Mouse (Mus musculus): Measurements from ENCODE around the gene Rnf150. TPM values are rescaled to one million over a fixed set of nuclear protein-coding genes. Genes with fewer than 3 reads are reported as not detected.
A peak's percentile ranks its signal among the peaks of the same experiment; 100 is the strongest.

The Rnf150 gene
- polyA plus RNA-seq (2012; fragmentation: generic; extraction: Trizol): 2.0 TPM

DNA sequence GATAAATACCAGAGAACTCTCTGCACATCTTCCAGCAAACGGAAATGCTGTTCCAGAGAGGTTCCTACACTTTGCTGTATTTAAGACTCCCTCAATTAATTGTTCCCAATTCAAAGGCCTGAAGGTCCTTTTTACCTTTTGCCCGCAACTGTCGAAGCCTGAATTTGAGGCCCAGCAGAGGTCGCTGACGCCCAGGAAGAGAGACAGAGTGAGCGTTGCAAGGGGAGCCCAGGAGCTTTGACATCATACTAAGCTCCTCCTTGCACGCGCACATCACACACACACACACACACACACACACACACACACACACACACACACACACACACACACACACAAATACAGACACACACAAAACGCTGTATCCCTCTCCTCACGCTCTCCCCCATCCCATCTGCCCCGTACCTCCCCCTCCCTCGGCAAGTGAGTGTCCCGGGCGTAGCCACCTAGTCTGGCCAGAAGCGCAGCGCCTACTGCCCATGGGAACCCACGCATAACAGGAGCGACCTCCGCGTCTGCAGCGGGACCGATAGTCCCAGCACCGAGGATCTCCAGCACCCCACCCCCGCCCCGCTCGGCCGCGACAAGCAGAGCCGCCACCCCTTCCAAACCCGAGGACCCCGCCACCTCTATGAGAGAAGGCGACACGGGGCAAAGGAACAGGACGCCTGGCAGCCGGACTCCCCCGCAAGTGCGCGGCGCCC, at the start of gene Rnf150:
Rnf150 (plus strand) TSS at position 316 of the 704 bp plus-strand sequence.
- Histone ChIP-seq H3ac (ENCODE audit: control insufficient read depth, insufficient read length) (peak within 1 kb of the TSS; percentile 40), H3K36me3 (ENCODE audit: control insufficient read depth, insufficient read depth) (no peaks in the 10 kb centered on the region), H3K27me3 (ENCODE audit: control insufficient read depth, insufficient read depth, insufficient read length) (no peaks in the 10 kb centered on the region), H3K4me3 (peak within 1 kb of the TSS; percentile 80), H3K4me2 (ENCODE audit: low read depth) (peak within 1 kb of the TSS; percentile 73), H3K79me2 (ENCODE audit: control insufficient read depth, insufficient read depth) (peaks cover 27% of the 10 kb centered on the region)
- TF ChIP-seq USF1 (IDR thresholded peaks at IDR 0.05; ENCODE audit: low read depth): no peak
- peak; percentile 19 for TF ChIP-seq POLR2A (IDR thresholded peaks at IDR 0.05; ENCODE audit: insufficient read length, low read depth)

DNA sequence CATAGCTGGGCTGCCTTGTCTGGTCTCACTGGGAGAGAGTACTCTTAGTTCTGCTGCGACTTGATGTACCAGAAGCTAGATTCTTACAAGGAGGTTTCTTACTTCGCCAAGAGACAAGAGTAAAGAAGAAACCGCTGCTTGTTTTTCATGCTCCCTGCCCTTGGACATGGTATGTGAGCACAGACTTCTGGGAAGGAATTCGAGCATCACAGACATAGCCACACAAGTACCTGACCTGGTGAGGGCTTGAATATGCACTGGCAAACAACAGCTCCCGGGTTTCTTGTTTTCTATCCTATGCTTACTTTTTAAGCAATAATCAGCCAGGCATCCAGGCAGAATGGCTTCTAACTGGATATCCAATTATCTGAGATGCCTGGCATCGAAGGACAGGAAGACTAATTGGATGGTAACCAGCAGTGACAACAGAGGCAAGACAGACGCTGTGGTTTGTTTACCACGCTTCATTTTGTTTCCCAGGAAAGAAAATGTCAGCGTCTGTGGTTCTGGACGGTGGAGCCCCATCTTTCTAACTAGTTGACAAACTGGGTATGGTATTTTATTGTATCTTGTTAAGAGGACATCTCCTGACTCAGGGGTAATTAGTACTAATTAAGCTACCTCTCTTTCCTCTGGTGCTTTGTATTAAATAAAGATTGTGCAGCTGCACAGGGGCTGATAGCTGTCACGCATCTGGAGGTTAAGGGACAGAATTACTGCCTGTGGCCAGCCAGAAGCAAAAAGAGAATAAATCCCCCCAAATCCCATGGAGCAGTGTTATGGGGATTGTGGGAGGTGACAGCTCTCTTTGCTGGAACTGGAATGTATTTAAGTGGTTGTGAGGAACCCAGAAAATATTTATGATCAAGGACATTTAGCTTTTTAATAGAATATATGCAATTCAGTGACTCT, 36.8 kb upstream of the Rnf150 start:
- TF ChIP-seq POLR2A (IDR thresholded peaks at IDR 0.05; ENCODE audit: insufficient read length, low read depth): no peak
- TF ChIP-seq MYOD1 (IDR thresholded peaks at IDR 0.05; ENCODE audit: control insufficient read depth in 1 of 3, insufficient read length in 2 of 3, low read depth in 2 of 3): no peak
- TF ChIP-seq MAX (IDR thresholded peaks at IDR 0.05; ENCODE audit: low read depth): no peak
- no peak for TF ChIP-seq TCF3 (IDR thresholded peaks at IDR 0.05; ENCODE audit: insufficient read length, low read depth)
- TF ChIP-seq CEBPB (IDR thresholded peaks at IDR 0.05; ENCODE audit: insufficient read depth, poor library complexity, severe bottlenecking): no peak
- no peak for TF ChIP-seq REST (IDR thresholded peaks at IDR 0.05; ENCODE audit: insufficient read depth, insufficient read length)
- no peak for TF ChIP-seq POLR2AphosphoS2 (IDR thresholded peaks at IDR 0.05; ENCODE audit: insufficient read length, low read depth)
- TF ChIP-seq SRF (IDR thresholded peaks at IDR 0.05; ENCODE audit: control insufficient read depth, insufficient read length, low read depth): no peak
- TF ChIP-seq USF1 (IDR thresholded peaks at IDR 0.05; ENCODE audit: low read depth): no peak
- TF ChIP-seq MYOG (IDR thresholded peaks at IDR 0.05; ENCODE audit: control insufficient read depth in 1 of 3, insufficient read depth in 1 of 3, insufficient read length in 2 of 3, low read depth in 2 of 3): no peak
- Histone ChIP-seq H3K79me2 (ENCODE audit: control insufficient read depth, insufficient read depth) (no peaks in the 10 kb centered on the region), H3K4me3 (no peak overlapping the region), H3ac (ENCODE audit: control insufficient read depth, insufficient read length) (no peak overlapping the region), H3K4me2 (ENCODE audit: low read depth) (no peak overlapping the region), H3K27me3 (ENCODE audit: control insufficient read depth, insufficient read depth, insufficient read length) (no peaks in the 10 kb centered on the region), H3K36me3 (ENCODE audit: control insufficient read depth, insufficient read depth) (no peaks in the 10 kb centered on the region)

DNA sequence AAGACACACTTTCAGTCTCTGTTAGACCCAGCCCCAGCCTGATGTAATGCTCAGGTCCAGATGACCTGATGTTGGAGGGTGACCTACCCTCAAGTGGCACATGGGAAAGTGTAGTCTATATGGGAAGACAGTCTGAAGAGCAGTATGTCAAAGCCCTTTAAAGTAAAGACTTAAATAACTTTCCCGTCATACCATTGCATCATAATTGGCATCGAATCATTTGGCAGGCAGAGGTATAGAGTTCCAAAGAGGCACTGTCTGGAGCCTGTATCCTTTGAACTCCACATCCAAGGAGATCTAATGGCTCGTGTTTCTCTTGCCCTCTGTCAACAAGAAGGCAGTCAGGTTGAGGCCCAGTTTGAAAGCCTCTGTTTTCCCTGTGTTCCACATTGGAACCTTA, 22.7 kb upstream of the Rnf150 start:
- H3K79me2 ChIP-seq (ENCODE audit: control insufficient read depth, insufficient read depth): no peaks in the 10 kb centered on the region
- H3K27me3 ChIP-seq (ENCODE audit: control insufficient read depth, insufficient read depth, insufficient read length): no peaks in the 10 kb centered on the region
- no peak overlapping the region for H3K4me2 ChIP-seq (ENCODE audit: low read depth)
- TF ChIP-seq TCF3 (IDR thresholded peaks at IDR 0.05; ENCODE audit: insufficient read length, low read depth) (no peak), REST (IDR thresholded peaks at IDR 0.05; ENCODE audit: insufficient read depth, insufficient read length) (no peak), CEBPB (IDR thresholded peaks at IDR 0.05; ENCODE audit: insufficient read depth, poor library complexity, severe bottlenecking) (peak; percentile 61; the same call in 1 of the 2 replicates)
- no peak overlapping the region for H3ac ChIP-seq (ENCODE audit: control insufficient read depth, insufficient read length)
- no peak overlapping the region for H3K4me3 ChIP-seq
- no peaks in the 10 kb centered on the region for H3K36me3 ChIP-seq (ENCODE audit: control insufficient read depth, insufficient read depth)

DNA sequence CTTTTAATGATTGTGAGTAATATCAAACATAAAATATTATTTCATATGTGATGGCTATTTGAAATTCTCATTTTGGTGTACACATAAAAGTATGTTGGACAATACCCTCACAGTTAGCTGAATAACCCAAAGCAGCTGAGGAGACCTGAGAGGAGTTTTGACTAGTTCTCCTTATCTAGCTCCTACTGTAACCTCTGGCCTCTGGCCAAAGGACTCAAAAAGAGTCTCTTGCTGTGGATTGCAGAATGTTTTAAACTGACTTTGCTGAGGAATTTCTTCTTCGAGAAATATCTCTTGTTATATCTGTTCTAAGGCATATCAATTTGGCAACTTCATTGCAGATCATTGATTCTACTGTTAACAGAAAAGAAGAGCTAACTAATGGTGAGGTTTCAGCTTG, 22.2 kb upstream of the Rnf150 start:
- Histone ChIP-seq H3K79me2 (ENCODE audit: control insufficient read depth, insufficient read depth) (no peaks in the 10 kb centered on the region), H3K27me3 (ENCODE audit: control insufficient read depth, insufficient read depth, insufficient read length) (no peaks in the 10 kb centered on the region), H3K4me2 (ENCODE audit: low read depth) (no peak overlapping the region), H3K36me3 (ENCODE audit: control insufficient read depth, insufficient read depth) (no peaks in the 10 kb centered on the region), H3K4me3 (no peak overlapping the region), H3ac (ENCODE audit: control insufficient read depth, insufficient read length) (no peak overlapping the region)
- TF ChIP-seq E2F4 (IDR thresholded peaks at IDR 0.05; ENCODE audit: insufficient read depth) (no peak), POLR2A (IDR thresholded peaks at IDR 0.05; ENCODE audit: insufficient read length, low read depth) (no peak)

DNA sequence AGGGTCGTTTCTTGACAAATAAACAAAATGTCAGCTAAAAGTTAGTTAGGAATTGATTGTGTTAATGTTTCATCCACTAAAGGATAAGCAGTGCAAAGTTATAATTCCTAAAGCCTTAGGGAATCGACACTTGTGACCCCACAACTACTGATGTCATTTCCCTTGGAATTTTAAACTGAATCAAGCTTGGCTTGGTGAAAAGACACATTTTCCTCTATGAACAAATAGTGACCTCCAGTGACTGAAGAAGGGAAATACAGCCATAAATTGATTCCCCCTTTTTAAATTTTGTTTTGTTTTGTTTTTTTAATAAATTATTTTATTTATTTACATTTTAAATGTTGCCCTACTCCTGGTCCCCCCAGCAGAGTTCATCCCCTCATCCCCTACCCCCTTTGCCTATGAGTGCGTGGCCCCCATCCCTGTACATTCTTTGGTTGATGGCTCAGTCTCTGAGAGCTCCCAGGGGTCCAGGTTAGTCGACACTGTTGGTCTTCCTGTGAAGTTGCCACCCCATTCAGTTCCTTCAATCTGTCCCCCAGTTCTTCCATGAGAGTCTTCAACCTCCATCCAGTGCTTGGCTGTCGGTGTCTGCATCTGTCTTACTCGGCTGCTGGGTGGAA, 21.5 kb upstream of the Rnf150 start:
- TF ChIP-seq CEBPB (IDR thresholded peaks at IDR 0.05; ENCODE audit: insufficient read depth, poor library complexity, severe bottlenecking) (no peak), MYOD1 (IDR thresholded peaks at IDR 0.05; ENCODE audit: control insufficient read depth in 1 of 3, insufficient read length in 2 of 3, low read depth in 2 of 3) (no peak), POLR2AphosphoS2 (IDR thresholded peaks at IDR 0.05; ENCODE audit: insufficient read length, low read depth) (no peak), MAX (IDR thresholded peaks at IDR 0.05; ENCODE audit: low read depth) (no peak)
- no peaks in the 10 kb centered on the region for H3K36me3 ChIP-seq (ENCODE audit: control insufficient read depth, insufficient read depth)
- H3K4me3 ChIP-seq: no peak overlapping the region

More for the DNA sequence above, 21.5 kb upstream of the Rnf150 start:
- Histone ChIP-seq H3ac (ENCODE audit: control insufficient read depth, insufficient read length) (no peak overlapping the region), H3K27me3 (ENCODE audit: control insufficient read depth, insufficient read depth, insufficient read length) (no peaks in the 10 kb centered on the region), H3K79me2 (ENCODE audit: control insufficient read depth, insufficient read depth) (no peaks in the 10 kb centered on the region), H3K4me2 (ENCODE audit: low read depth) (no peak overlapping the region)

All from myocyte (in vitro differentiated cells).